Mouse (Mus musculus) embryonic fibroblast, embryonic 13.5 days (primary cell): ENCODE data around the gene Sypl2.

Experiments used
- CTCF ChIP-seq: IDR thresholded peaks from 2 replicates; pipeline ENCODE4 v1.5.1; 2011; ENCODE audit warnings: mild to moderate bottlenecking, control low read depth, low read length, moderate library complexity, borderline replicate concordance; ENCODE audit not compliant: insufficient read depth
- POLR2A ChIP-seq: IDR thresholded peaks from 2 replicates; pipeline ENCODE4 v1.6.1; 2011; ENCODE audit warnings: low read depth, mild to moderate bottlenecking, control low read depth, low read length, moderate library complexity

- TF ChIP-seq CTCF (no peak), POLR2A (no peak)
These were observed 14.6 kb downstream of the Sypl2 start for GRCm38 (mm10) chr3:108211845-108212244.
